Mouse (Mus musculus) hindbrain, embryonic 10.5 days (tissue): ENCODE measurements around the gene Dll4. TPM values are rescaled to one million over a fixed set of nuclear protein-coding genes. Genes with fewer than 3 reads are reported as not detected.

ENCODE experiments used
- DNase-seq: peaks from one replicate; pipeline ENCODE4 v3.0.0-alpha.2; 2017; ENCODE audit warnings: low spot score
- H3K27ac ChIP-seq: fragments of 300-500 bp; sonication (generic); 2 replicates; pipeline ENCODE4 v1.5.1; 2016; ENCODE audit warnings: mild to moderate bottlenecking, moderate library complexity
- H3K27me3 ChIP-seq: fragments of 300-500 bp; sonication (generic); 2 replicates; pipeline ENCODE4 v1.6.1; 2016; ENCODE audit warnings: mild to moderate bottlenecking; ENCODE audit not compliant: poor library complexity, insufficient read depth, severe bottlenecking
- H3K36me3 ChIP-seq: fragments of 300-500 bp; sonication (generic); 2 replicates; pipeline ENCODE4 v1.6.1; 2016; ENCODE audit warnings: mild to moderate bottlenecking, moderate library complexity
- H3K4me1 ChIP-seq: fragments of 300-500 bp; sonication (generic); replicated peaks from 2 replicates; pipeline ENCODE4 v1.6.1; 2016; ENCODE audit warnings: mild to moderate bottlenecking
- H3K4me3 ChIP-seq: fragments of 300-500 bp; sonication (generic); 2 replicates; pipeline ENCODE4 v1.5.1; 2016; ENCODE audit warnings: mild to moderate bottlenecking, moderate library complexity
- H3K9me3 ChIP-seq: fragments of 300-500 bp; sonication (generic); 2 replicates; pipeline ENCODE4 v1.6.1; 2016; ENCODE audit warnings: mild to moderate bottlenecking, moderate library complexity
- WGBS: fragments of 180-500 bp; shearing (Covaris S2); methylation state at CpG from one replicate; pipeline ENCODE4 v1.1.7; 2016; 5-methylcytosine and 5-hydroxymethylcytosine counted together
- polyA plus RNA-seq: library from polyadenylated mRNA; unstranded; fragments of >200 nt; fragmentation: Nextera tagmentation; extraction: Ambion mirVana; gene quantifications from 2 replicates; pipeline ENCODE4 v1.2.1, GENCODE M21; 2016

Dll4 gene
- polyA plus RNA-seq, 1 experiment from 2014 or later = 4.7 TPM

GRCm38 (mm10) chr2:119328546-119328945, 3.0 kb downstream of the Dll4 start:
- no peak overlapping the region for H3K27ac ChIP-seq
- H3K4me3 ChIP-seq = peak overlapping the region; percentile 55
- no peaks in the 10 kb centered on the region for H3K36me3 ChIP-seq
- no peak for DNase-seq
- WGBS = 44% methylated on average over 5 of the region's 5 CpGs
- H3K27me3 ChIP-seq = peaks cover 98% of the 10 kb centered on the region
- H3K4me1 ChIP-seq = peaks cover 49% of the 10 kb centered on the region
- H3K9me3 ChIP-seq = no peaks in the 10 kb centered on the region

GRCm38 (mm10) chr2:119329123-119329817, 3.7 kb downstream of the Dll4 start:
- peaks cover 93% of the 10 kb centered on the region for H3K27me3 ChIP-seq
- H3K36me3 ChIP-seq = no peaks in the 10 kb centered on the region
- H3K4me1 ChIP-seq = peaks cover 46% of the 10 kb centered on the region
- H3K9me3 ChIP-seq = no peaks in the 10 kb centered on the region
- no peak for DNase-seq
- no peak overlapping the region for H3K4me3 ChIP-seq
- WGBS = 65% methylated on average over 3 of the region's 3 CpGs
- no peak overlapping the region for H3K27ac ChIP-seq

- Histone ChIP-seq H3K36me3 (no peaks in the 10 kb centered on the region), H3K27ac (no peak overlapping the region), H3K4me3 (no peak overlapping the region), H3K27me3 (peaks cover 93% of the 10 kb centered on the region), H3K9me3 (no peaks in the 10 kb centered on the region), H3K4me1 (peaks cover 31% of the 10 kb centered on the region)
- DNase-seq = no peak
- WGBS = 91% methylated on average over 8 of the region's 8 CpGs
Observed at GRCm38 (mm10) chr2:119330795-119331194, 5.2 kb downstream of the Dll4 start.

GRCm38 (mm10) chr2:119332177-119332661, 6.6 kb downstream of the Dll4 start:
- H3K27ac ChIP-seq = no peak overlapping the region
- no peaks in the 10 kb centered on the region for H3K9me3 ChIP-seq
- H3K4me3 ChIP-seq = no peak overlapping the region
- H3K4me1 ChIP-seq = peaks cover 27% of the 10 kb centered on the region
- 75% methylated on average over 24 of the region's 24 CpGs for WGBS
- DNase-seq = no peak
- peaks cover 93% of the 10 kb centered on the region for H3K27me3 ChIP-seq
- H3K36me3 ChIP-seq = no peaks in the 10 kb centered on the region

- Histone ChIP-seq H3K9me3 (no peaks in the 10 kb centered on the region), H3K27ac (no peak overlapping the region), H3K4me3 (no peak overlapping the region), H3K36me3 (no peaks in the 10 kb centered on the region), H3K27me3 (peaks cover 76% of the 10 kb centered on the region), H3K4me1 (peaks cover 21% of the 10 kb centered on the region)
- 64% methylated on average over 1 of the region's 1 CpGs for WGBS
- DNase-seq = no peak
Observed at GRCm38 (mm10) chr2:119334135-119334534, 8.6 kb downstream of the Dll4 start.

- WGBS = 74% methylated on average over 7 of the region's 7 CpGs
- Histone ChIP-seq H3K36me3 (no peaks in the 10 kb centered on the region), H3K4me1 (peaks cover 21% of the 10 kb centered on the region), H3K27me3 (peaks cover 67% of the 10 kb centered on the region), H3K27ac (no peak overlapping the region), H3K4me3 (no peak overlapping the region), H3K9me3 (no peaks in the 10 kb centered on the region)
- DNase-seq = no peak
Observed at GRCm38 (mm10) chr2:119334964-119335525, 9.5 kb downstream of the Dll4 start.

GRCm38 (mm10) chr2:119335535-119335934, 10.0 kb downstream of the Dll4 start:
- Histone ChIP-seq H3K27me3 (peaks cover 62% of the 10 kb centered on the region), H3K9me3 (no peaks in the 10 kb centered on the region), H3K36me3 (no peaks in the 10 kb centered on the region), H3K27ac (no peak overlapping the region), H3K4me1 (peaks cover 21% of the 10 kb centered on the region), H3K4me3 (no peak overlapping the region)
- no peak for DNase-seq
- 88% methylated on average over 1 of the region's 1 CpGs for WGBS

- H3K4me1 ChIP-seq = peaks cover 21% of the 10 kb centered on the region
- peaks cover 57% of the 10 kb centered on the region for H3K27me3 ChIP-seq
- no peak for DNase-seq
- no peaks in the 10 kb centered on the region for H3K36me3 ChIP-seq
- 72% methylated on average over 2 of the region's 2 CpGs for WGBS
- H3K9me3 ChIP-seq = no peaks in the 10 kb centered on the region
- 0 out of 2 replicates have a peak overlapping the region, but pooled peaks have one; percentile 35 for H3K27ac ChIP-seq
- H3K4me3 ChIP-seq = no peak overlapping the region
Observed at GRCm38 (mm10) chr2:119336002-119336401, 10.4 kb downstream of the Dll4 start.

- Histone ChIP-seq H3K27me3 (peaks cover 53% of the 10 kb centered on the region), H3K27ac (peak overlapping the region; percentile 35; the same call in 1 of the 2 replicates), H3K4me1 (peaks cover 21% of the 10 kb centered on the region), H3K9me3 (no peaks in the 10 kb centered on the region), H3K36me3 (no peaks in the 10 kb centered on the region), H3K4me3 (no peak overlapping the region)
- 68% methylated on average over 10 of the region's 10 CpGs for WGBS
- DNase-seq = no peak
Observed at GRCm38 (mm10) chr2:119336470-119336869, 10.9 kb downstream of the Dll4 start.

GRCm38 (mm10) chr2:119337425-119338265, 12.1 kb downstream of the Dll4 start:
- peaks cover 21% of the 10 kb centered on the region for H3K4me1 ChIP-seq
- H3K4me3 ChIP-seq = peak overlapping the region; percentile 70
- DNase-seq = peak; percentile 88
- H3K27ac ChIP-seq = peak overlapping the region; percentile 94
- no peaks in the 10 kb centered on the region for H3K9me3 ChIP-seq
- WGBS = 7% methylated on average over 60 of the region's 60 CpGs
- H3K36me3 ChIP-seq = no peaks in the 10 kb centered on the region
- peaks cover 41% of the 10 kb centered on the region for H3K27me3 ChIP-seq

GRCm38 (mm10) chr2:119344537-119345138, 19.1 kb downstream of the Dll4 start:
- Histone ChIP-seq H3K36me3 (no peaks in the 10 kb centered on the region), H3K9me3 (no peaks in the 10 kb centered on the region), H3K27ac (no peak overlapping the region), H3K27me3 (peaks cover 10% of the 10 kb centered on the region), H3K4me1 (0 out of 2 replicates have a peak, but pooled peaks cover 3% of the 10 kb centered on the region), H3K4me3 (no peak overlapping the region)
- 61% methylated on average over 6 of the region's 6 CpGs for WGBS
- DNase-seq = no peak
